Mouse (Mus musculus): ENCODE results near the gene Arl6ip4. TPM values are rescaled to one million over a fixed set of nuclear protein-coding genes. Genes with fewer than 3 reads are reported as not detected.

The Arl6ip4 gene
- total RNA-seq, 2 experiments from 2014 or later, result 12.2 to 22.9 TPM

GRCm38 (mm10) chr5:124125093-124125492 is 9.2 kb downstream of the Arl6ip4 start:
- ATAC-seq (replicated peaks; ENCODE audit: low FRiP score, poor library complexity, severe bottlenecking), result no peak

GRCm38 (mm10) chr5:124134261-124134660 is 18.4 kb downstream of the Arl6ip4 start:
- ATAC-seq (replicated peaks; ENCODE audit: low FRiP score, poor library complexity, severe bottlenecking), result no peak

- ATAC-seq (replicated peaks; ENCODE audit: low FRiP score, poor library complexity, severe bottlenecking), result no peak
Observed at GRCm38 (mm10) chr5:124138066-124138465, 22.2 kb downstream of the Arl6ip4 start.

- no peak for ATAC-seq (replicated peaks; ENCODE audit: low FRiP score, poor library complexity, severe bottlenecking)
Observed at GRCm38 (mm10) chr5:124149028-124149427, 33.1 kb downstream of the Arl6ip4 start.

- no peak for ATAC-seq (replicated peaks; ENCODE audit: low FRiP score, poor library complexity, severe bottlenecking)
Observed at GRCm38 (mm10) chr5:124150895-124151294, 35.0 kb downstream of the Arl6ip4 start.

- ATAC-seq (replicated peaks; ENCODE audit: low FRiP score, poor library complexity, severe bottlenecking), result no peak
Observed at GRCm38 (mm10) chr5:124152734-124153133, 36.8 kb downstream of the Arl6ip4 start.

- no peak for ATAC-seq (replicated peaks; ENCODE audit: low FRiP score, poor library complexity, severe bottlenecking)
Observed at GRCm38 (mm10) chr5:124155943-124156342, 40.1 kb downstream of the Arl6ip4 start.

GRCm38 (mm10) chr5:124158305-124158704 is 42.4 kb downstream of the Arl6ip4 start:
- no peak for ATAC-seq (replicated peaks; ENCODE audit: low FRiP score, poor library complexity, severe bottlenecking)

- no peak for ATAC-seq (replicated peaks; ENCODE audit: low FRiP score, poor library complexity, severe bottlenecking)
Observed at GRCm38 (mm10) chr5:124159453-124159852, 43.6 kb downstream of the Arl6ip4 start.

GRCm38 (mm10) chr5:124161831-124162230 is 45.9 kb downstream of the Arl6ip4 start:
- ATAC-seq (replicated peaks; ENCODE audit: low FRiP score, poor library complexity, severe bottlenecking), result no peak

GRCm38 (mm10) chr5:124162577-124162976 is 46.7 kb downstream of the Arl6ip4 start:
- no peak for ATAC-seq (replicated peaks; ENCODE audit: low FRiP score, poor library complexity, severe bottlenecking)

- no peak for ATAC-seq (replicated peaks; ENCODE audit: low FRiP score, poor library complexity, severe bottlenecking)
Observed at GRCm38 (mm10) chr5:124163445-124163844, 47.6 kb downstream of the Arl6ip4 start.

- peak; percentile 19; the same call in 1 of the 2 replicates for ATAC-seq (replicated peaks; ENCODE audit: low FRiP score, poor library complexity, severe bottlenecking)
Observed at GRCm38 (mm10) chr5:124165622-124166570, 50.0 kb downstream of the Arl6ip4 start.

GRCm38 (mm10) chr5:124166741-124167140 is 50.9 kb downstream of the Arl6ip4 start:
- no peak for ATAC-seq (replicated peaks; ENCODE audit: low FRiP score, poor library complexity, severe bottlenecking)

GRCm38 (mm10) chr5:124167621-124168020 is 51.7 kb downstream of the Arl6ip4 start:
- no peak for ATAC-seq (replicated peaks; ENCODE audit: low FRiP score, poor library complexity, severe bottlenecking)

Other genes starting within 250 kb of the Arl6ip4 start
- not detected in 2 replicates for gene Hcar1, start 236.1 kb upstream of the Arl6ip4 start, total RNA-seq (2015; ENCODE audit: low replicate concordance)
- not detected in 2 replicates for gene Hcar1, start 236.1 kb upstream of the Arl6ip4 start, total RNA-seq (2017; ENCODE audit: low replicate concordance)
- 7.1 and 10.0 TPM in 2 replicates for gene Denr, start 208.9 kb upstream of the Arl6ip4 start, total RNA-seq (2015; ENCODE audit: low replicate concordance)
- 11.2 and 13.9 TPM in 2 replicates for gene Denr, start 208.9 kb upstream of the Arl6ip4 start, total RNA-seq (2017; ENCODE audit: low replicate concordance)
- gene Gm43518, start 188.7 kb upstream of the Arl6ip4 start, total RNA-seq (2015; ENCODE audit: low replicate concordance), result not detected in 2 replicates
- not detected in 2 replicates for gene Gm43518, start 188.7 kb upstream of the Arl6ip4 start, total RNA-seq (2017; ENCODE audit: low replicate concordance)
- gene Ccdc62, start 185.4 kb upstream of the Arl6ip4 start, total RNA-seq (2015; ENCODE audit: low replicate concordance), result 0.19 TPM in 1 of 2 replicates, not detected in the other
- gene Ccdc62, start 185.4 kb upstream of the Arl6ip4 start, total RNA-seq (2017; ENCODE audit: low replicate concordance), result 0.60 and 4.5 TPM in 2 replicates
- 1.9 and 5.2 TPM in 2 replicates for gene Hip1r, start 142.5 kb upstream of the Arl6ip4 start, total RNA-seq (2015; ENCODE audit: low replicate concordance)
- gene Hip1r, start 142.5 kb upstream of the Arl6ip4 start, total RNA-seq (2017; ENCODE audit: low replicate concordance), result 4.9 and 10.3 TPM in 2 replicates
- 14.4 and 27.9 TPM in 2 replicates for gene Vps37b, start 83.8 kb upstream of the Arl6ip4 start, total RNA-seq (2015; ENCODE audit: low replicate concordance)
- 6.8 and 7.9 TPM in 2 replicates for gene Vps37b, start 83.8 kb upstream of the Arl6ip4 start, total RNA-seq (2017; ENCODE audit: low replicate concordance)
- 13.8 and 15.5 TPM in 2 replicates for gene Abcb9, start 20.3 kb upstream of the Arl6ip4 start, total RNA-seq (2015; ENCODE audit: low replicate concordance)
- gene Abcb9, start 20.3 kb upstream of the Arl6ip4 start, total RNA-seq (2017; ENCODE audit: low replicate concordance), result 19.1 and 23.4 TPM in 2 replicates
- gene Ogfod2, start 3.8 kb upstream of the Arl6ip4 start, total RNA-seq (2015; ENCODE audit: low replicate concordance), result 4.8 and 6.9 TPM in 2 replicates
- gene Ogfod2, start 3.8 kb upstream of the Arl6ip4 start, total RNA-seq (2017; ENCODE audit: low replicate concordance), result 13.9 and 19.9 TPM in 2 replicates
- 0.42 and 1.9 TPM in 2 replicates for gene Pitpnm2, start 133.7 kb downstream of the Arl6ip4 start, total RNA-seq (2015; ENCODE audit: low replicate concordance)
- gene Pitpnm2, start 133.7 kb downstream of the Arl6ip4 start, total RNA-seq (2017; ENCODE audit: low replicate concordance), result 0.28 and 1.0 TPM in 2 replicates
- gene Mphosph9, start 211.9 kb downstream of the Arl6ip4 start, total RNA-seq (2015; ENCODE audit: low replicate concordance), result 3.1 and 14.4 TPM in 2 replicates
- gene Mphosph9, start 211.9 kb downstream of the Arl6ip4 start, total RNA-seq (2017; ENCODE audit: low replicate concordance), result 7.8 and 28.5 TPM in 2 replicates
- gene 2810006K23Rik, start 212.0 kb downstream of the Arl6ip4 start, total RNA-seq (2015; ENCODE audit: low replicate concordance), result 2.3 and 2.9 TPM in 2 replicates
- 3.1 and 3.3 TPM in 2 replicates for gene 2810006K23Rik, start 212.0 kb downstream of the Arl6ip4 start, total RNA-seq (2017; ENCODE audit: low replicate concordance)
- gene Cdk2ap1, start 247.0 kb downstream of the Arl6ip4 start, total RNA-seq (2015; ENCODE audit: low replicate concordance), result 46.4 and 55.1 TPM in 2 replicates
- gene Cdk2ap1, start 247.0 kb downstream of the Arl6ip4 start, total RNA-seq (2017; ENCODE audit: low replicate concordance), result 31.2 and 56.3 TPM in 2 replicates

All from erythroblast, adult 5-6 weeks (primary cell).